Mouse (Mus musculus): ENCODE measurements around the gene Clk4. TPM values are rescaled to one million over a fixed set of nuclear protein-coding genes. Genes with fewer than 3 reads are reported as not detected.

Clk4 gene
- 123 TPM for polyA plus RNA-seq (2014; fragmentation: Illumina TruSeq; extraction: RNeasy Lipid Tissue Mini Kit (QIAGEN cat#74804); ENCODE audit: low read depth, low replicate concordance)

DNA sequence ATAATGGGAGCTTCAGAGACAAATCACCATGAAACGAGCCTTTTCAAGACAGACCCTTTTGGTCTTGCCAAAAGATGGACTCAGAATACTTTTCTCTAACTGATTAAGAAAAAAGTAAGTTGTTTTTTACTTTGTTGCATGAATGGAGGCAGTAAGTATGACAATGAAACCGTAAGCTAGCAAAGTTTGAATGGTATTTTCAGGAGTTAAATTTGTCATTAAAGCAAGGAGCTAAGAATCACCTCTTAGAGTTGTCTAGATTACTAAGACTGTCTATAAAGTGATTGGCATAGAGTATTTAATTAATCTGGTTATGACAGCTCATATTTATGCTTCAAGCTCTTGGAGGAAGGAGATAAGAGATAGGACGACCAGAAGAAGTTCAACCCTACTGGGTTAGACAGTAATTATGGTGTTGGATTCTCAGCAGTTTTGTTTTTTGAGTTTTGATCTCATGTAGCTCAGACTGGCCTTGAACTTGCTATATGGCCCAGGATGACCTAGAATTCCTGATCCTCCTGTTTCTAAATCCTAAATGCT, at the start of gene Clk4:
TSS of gene Clk4 (plus strand) at position 51 of the 540 bp plus-strand sequence.

DNA sequence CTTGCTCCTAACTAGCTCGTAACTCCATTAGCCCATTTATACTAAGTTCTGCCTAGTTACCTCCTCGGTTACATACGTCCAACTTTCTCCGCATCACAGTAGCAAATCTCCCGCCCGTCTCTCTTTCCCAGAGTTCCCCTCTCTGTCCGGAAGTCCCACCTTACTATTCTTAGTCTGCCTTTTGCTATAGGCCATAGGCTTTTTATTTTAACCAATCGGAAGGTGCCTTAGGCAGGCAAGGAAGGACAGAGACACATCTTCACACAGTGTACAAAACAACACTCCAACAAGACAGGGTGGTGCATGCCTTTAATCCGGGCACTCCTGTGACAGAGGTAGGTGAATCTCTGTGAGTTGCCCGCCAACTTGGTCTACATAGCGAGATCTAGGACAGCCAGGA, 41.2 kb upstream of the Clk4 start, which contains the start of gene Gm12569:
TSS of gene Gm12569 (plus strand) at position 166 of the 400 bp plus-strand sequence.

DNA sequence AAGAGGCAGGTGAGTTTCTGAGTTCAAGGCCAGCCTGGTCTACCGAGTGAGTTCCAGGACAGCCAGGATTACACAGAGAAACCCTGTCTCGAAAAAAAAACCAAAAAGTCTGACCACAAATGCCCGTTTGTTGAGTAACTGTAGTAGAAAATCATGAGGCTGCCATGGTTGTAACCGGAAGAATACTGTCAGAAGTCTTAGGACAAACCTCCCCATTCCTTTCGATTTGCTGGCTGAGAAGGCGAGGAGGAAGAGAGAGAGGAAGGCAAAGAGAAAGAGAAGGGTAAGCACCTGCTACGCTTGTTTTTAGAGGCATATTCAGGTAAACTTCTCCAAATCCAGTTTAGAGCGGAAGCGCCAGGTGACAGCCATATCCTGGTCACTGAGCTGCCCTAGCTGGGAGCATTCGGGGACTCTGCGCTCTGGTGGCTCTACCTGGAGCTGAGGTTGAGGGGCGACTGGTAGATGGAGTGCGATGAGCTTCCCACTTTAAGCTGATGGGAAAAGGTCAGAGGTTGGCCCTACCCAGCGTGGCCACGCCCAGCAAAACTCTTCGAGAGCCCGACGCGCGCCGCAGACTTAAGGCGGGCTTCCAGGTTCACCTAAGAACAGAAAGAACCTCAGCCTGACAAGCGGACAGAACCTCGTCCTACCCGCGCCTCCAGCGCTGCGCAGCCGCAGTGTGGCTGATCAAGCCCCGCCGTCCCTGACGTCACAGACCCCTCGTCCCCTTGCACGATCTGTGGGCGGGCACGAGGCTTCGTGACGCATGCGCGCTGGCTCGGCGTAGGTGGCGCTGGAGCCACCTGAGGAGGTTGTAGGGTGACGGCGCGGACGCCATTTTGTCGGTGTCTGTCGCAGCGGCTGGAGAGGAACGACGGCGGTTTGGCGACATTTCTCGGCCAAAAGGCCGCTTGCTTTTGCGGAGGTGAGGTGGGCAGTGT, 1.1 kb downstream of the Clk4 start, which contains the start of gene BC049762:
TSS of gene BC049762 (minus strand) at position 705 of the 944 bp plus-strand sequence.

DNA sequence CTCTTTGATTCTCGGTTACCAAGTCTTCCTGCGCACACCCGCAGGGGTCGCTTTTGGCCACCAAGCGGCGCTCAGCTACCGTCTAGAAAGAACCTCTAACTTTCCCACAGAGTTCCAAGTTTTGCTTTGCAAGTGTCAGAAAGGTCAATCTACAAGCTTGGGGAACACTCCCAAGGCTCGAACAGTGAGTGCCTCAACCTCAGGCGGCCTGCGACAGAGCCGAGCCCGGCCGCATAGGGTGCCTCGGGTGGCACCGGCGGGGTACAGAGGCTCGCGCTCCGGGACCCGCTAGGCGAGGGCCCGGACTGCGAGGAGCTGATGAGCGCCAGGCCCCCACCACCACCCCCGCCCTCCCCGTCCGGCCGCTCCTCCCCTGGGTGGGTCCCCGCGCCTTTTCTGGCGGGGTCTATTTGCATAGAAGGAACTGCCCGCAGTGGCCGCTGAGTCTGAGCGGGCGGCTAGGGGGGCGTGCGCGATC, 28.1 kb downstream of the Clk4 start, which contains the start of gene Col23a1:
TSS of gene Col23a1 (plus strand) at position 357 of the 478 bp plus-strand sequence.

Other genes starting within 250 kb of the Clk4 start
- gene Olfr54, start 247.5 kb upstream of the Clk4 start, polyA plus RNA-seq (2014; fragmentation: Illumina TruSeq; extraction: RNeasy Lipid Tissue Mini Kit (QIAGEN cat#74804); ENCODE audit: low read depth, low replicate concordance): not detected
- not detected for gene Olfr1375, start 213.6 kb upstream of the Clk4 start, polyA plus RNA-seq (2014; fragmentation: Illumina TruSeq; extraction: RNeasy Lipid Tissue Mini Kit (QIAGEN cat#74804); ENCODE audit: low read depth, low replicate concordance)
- gene Zfp354a, start 202.5 kb upstream of the Clk4 start, polyA plus RNA-seq (2014; fragmentation: Illumina TruSeq; extraction: RNeasy Lipid Tissue Mini Kit (QIAGEN cat#74804); ENCODE audit: low read depth, low replicate concordance): 10.1 TPM
- gene Gm12569, start 41.3 kb upstream of the Clk4 start, polyA plus RNA-seq (2014; fragmentation: Illumina TruSeq; extraction: RNeasy Lipid Tissue Mini Kit (QIAGEN cat#74804); ENCODE audit: low read depth, low replicate concordance): not detected
- gene BC049762, start 1.3 kb downstream of the Clk4 start, polyA plus RNA-seq (2014; fragmentation: Illumina TruSeq; extraction: RNeasy Lipid Tissue Mini Kit (QIAGEN cat#74804); ENCODE audit: low read depth, low replicate concordance): not detected
- not detected for gene Col23a1, start 28.2 kb downstream of the Clk4 start, polyA plus RNA-seq (2014; fragmentation: Illumina TruSeq; extraction: RNeasy Lipid Tissue Mini Kit (QIAGEN cat#74804); ENCODE audit: low read depth, low replicate concordance)

Data from liver, adult 10 weeks (tissue).